Mouse (Mus musculus) liver, adult 2 months (tissue): ENCODE measurements at regions not wholly inside any gene's neighbourhood (a gene's known extent, or its start where the extent isn't known, plus 50 kb on each side); places are given as distances from the start of the nearest gene placed in this dataset.

Source experiments
- CTCF ChIP-seq: fragments of 200-500 bp; IDR thresholded peaks from 2 replicates; pipeline ENCODE4 v1.5.1; 2011; ENCODE audit warnings: low read depth, low read length, control low read depth
- POLR2A ChIP-seq: fragments of 200-500 bp; IDR thresholded peaks from 2 replicates; pipeline ENCODE4 v1.6.1; 2011; ENCODE audit warnings: low read length, control low read depth; ENCODE audit not compliant: insufficient read depth; ENCODE audit errors: extremely low read depth

GRCm38 (mm10) chr6:49523184-49523583, 127.8 kb downstream of the Stk31 start:
- no peak for TF ChIP-seq CTCF
- no peak for TF ChIP-seq POLR2A
